Mouse (Mus musculus) kidney, embryonic 15.5 days (tissue): ENCODE results near the gene Lin7c. TPM values are rescaled to one million over a fixed set of nuclear protein-coding genes. Genes with fewer than 3 reads are reported as not detected.

Experiments
- ATAC-seq: fragments of 200-750 bp; cut with Nextera tagmentation; replicated peaks from 2 replicates; pipeline ENCODE4 v1.8.0; 2017; ENCODE audit warnings: moderate TSS enrichment; ENCODE audit not compliant: low FRiP score
- H3K27ac ChIP-seq: fragments of 300-500 bp; sonication (generic); 2 replicates; pipeline ENCODE4 v1.5.1; 2015; ENCODE audit warnings: mild to moderate bottlenecking, inconsistent platforms
- H3K27me3 ChIP-seq: fragments of 300-500 bp; sonication (generic); 2 replicates; pipeline ENCODE4 v1.6.1; 2015; ENCODE audit warnings: inconsistent platforms
- H3K36me3 ChIP-seq: fragments of 300-500 bp; sonication (generic); 2 replicates; pipeline ENCODE4 v1.6.1; 2015; ENCODE audit warnings: inconsistent platforms
- H3K4me1 ChIP-seq: fragments of 300-500 bp; sonication (generic); 2 replicates; pipeline ENCODE4 v1.6.1; 2015; ENCODE audit warnings: inconsistent platforms
- H3K4me2 ChIP-seq: fragments of 300-500 bp; sonication (generic); 2 replicates; pipeline ENCODE4 v1.6.1; 2015; ENCODE audit warnings: moderate library complexity, mild to moderate bottlenecking, inconsistent platforms
- H3K4me3 ChIP-seq: fragments of 300-500 bp; sonication (generic); replicated peaks from 2 replicates; pipeline ENCODE4 v1.5.1; 2015; ENCODE audit warnings: mild to moderate bottlenecking, inconsistent platforms
- H3K9ac ChIP-seq: fragments of 300-500 bp; sonication (generic); 2 replicates; pipeline ENCODE4 v1.6.1; 2015; ENCODE audit warnings: mild to moderate bottlenecking, inconsistent platforms
- H3K9me3 ChIP-seq: fragments of 300-500 bp; sonication (generic); replicated peaks from 2 replicates; pipeline ENCODE4 v1.6.1; 2016; ENCODE audit warnings: inconsistent platforms
- WGBS: fragments of 180-500 bp; shearing (Covaris S2); methylation state at CpG from one replicate; pipeline ENCODE4 v1.1.7; 2015; ENCODE audit warnings: mixed read lengths; 5-methylcytosine and 5-hydroxymethylcytosine counted together
- polyA plus RNA-seq: library from polyadenylated mRNA; unstranded; fragments of >200 nt; fragmentation: Nextera tagmentation; extraction: Ambion mirVana; gene quantifications from 2 replicates; pipeline ENCODE4 v1.2.1, GENCODE M21; 2015

The Lin7c gene
- polyA plus RNA-seq, 1 experiment from 2014 or later: 69.3 TPM

GRCm38 (mm10) chr2:109891031-109891430, 378 bp downstream of the Lin7c start:
- Histone ChIP-seq H3K36me3 (peaks cover 20% of the 10 kb centered on the region), H3K9ac (peak overlapping the region; percentile 83), H3K9me3 (0 out of 2 replicates have a peak, but pooled peaks cover 3% of the 10 kb centered on the region), H3K4me1 (peaks cover 14% of the 10 kb centered on the region), H3K4me3 (peak overlapping the region; percentile 84), H3K4me2 (peak overlapping the region; percentile 65), H3K27ac (peak overlapping the region; percentile 89), H3K27me3 (no peaks in the 10 kb centered on the region)
- ATAC-seq: peak; percentile 91
- under 1% methylated on average over 34 of the region's 34 CpGs for WGBS

DNA sequence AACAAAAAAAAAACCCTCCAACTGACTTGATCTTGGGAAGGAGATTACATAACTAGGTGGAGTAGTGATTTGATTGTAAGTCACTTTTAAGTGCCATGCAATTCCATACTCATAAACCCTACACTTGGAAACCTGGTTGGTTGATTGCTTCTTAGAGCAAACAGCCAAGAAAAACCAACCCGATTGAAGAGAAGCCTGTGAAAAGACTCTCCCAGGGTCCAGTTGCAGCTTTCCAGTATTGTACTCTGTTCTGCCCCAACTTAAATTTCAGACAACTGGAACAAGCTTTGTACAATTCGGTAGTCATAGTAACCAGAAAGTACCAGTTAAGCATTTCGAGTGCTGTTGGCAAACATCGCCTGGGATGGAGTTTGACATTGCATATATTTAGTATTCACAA, 818 bp downstream of the Lin7c start:
- peak overlapping the region; percentile 84 for H3K4me3 ChIP-seq
- peak overlapping the region; percentile 83 for H3K9ac ChIP-seq
- H3K4me2 ChIP-seq: peak overlapping the region; percentile 65
- no peaks in the 10 kb centered on the region for H3K27me3 ChIP-seq
- 0 out of 2 replicates have a peak, but pooled peaks cover 3% of the 10 kb centered on the region for H3K9me3 ChIP-seq
- H3K4me1 ChIP-seq: peaks cover 14% of the 10 kb centered on the region
- WGBS: 36% methylated on average over 4 of the region's 4 CpGs
- no peak for ATAC-seq
- H3K36me3 ChIP-seq: peaks cover 24% of the 10 kb centered on the region
- H3K27ac ChIP-seq: peak overlapping the region; percentile 89

DNA sequence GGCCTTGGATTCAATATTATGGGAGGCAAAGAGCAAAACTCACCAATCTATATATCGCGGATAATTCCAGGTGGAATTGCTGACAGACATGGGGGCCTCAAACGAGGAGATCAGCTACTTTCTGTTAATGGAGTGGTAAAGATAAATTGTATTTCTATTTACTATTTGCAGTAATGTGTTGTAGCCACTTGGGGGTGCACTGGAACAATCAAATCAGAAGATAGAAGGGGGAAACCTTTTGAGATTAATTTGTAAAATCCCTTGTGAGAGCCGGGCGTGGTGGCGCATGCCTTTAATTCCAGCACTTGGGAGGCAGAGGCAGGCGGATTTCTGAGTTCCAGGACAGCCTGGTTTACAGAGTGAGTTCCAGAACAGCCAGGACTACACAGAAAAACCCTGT, 5.7 kb downstream of the Lin7c start:
- Histone ChIP-seq H3K9me3 (no peaks in the 10 kb centered on the region), H3K4me1 (peaks cover 14% of the 10 kb centered on the region), H3K4me2 (no peak overlapping the region), H3K27me3 (no peaks in the 10 kb centered on the region), H3K27ac (no peak overlapping the region), H3K9ac (no peak overlapping the region), H3K36me3 (peaks cover 68% of the 10 kb centered on the region), H3K4me3 (no peak overlapping the region)
- WGBS: 86% methylated on average over 7 of the region's 7 CpGs
- no peak for ATAC-seq

DNA sequence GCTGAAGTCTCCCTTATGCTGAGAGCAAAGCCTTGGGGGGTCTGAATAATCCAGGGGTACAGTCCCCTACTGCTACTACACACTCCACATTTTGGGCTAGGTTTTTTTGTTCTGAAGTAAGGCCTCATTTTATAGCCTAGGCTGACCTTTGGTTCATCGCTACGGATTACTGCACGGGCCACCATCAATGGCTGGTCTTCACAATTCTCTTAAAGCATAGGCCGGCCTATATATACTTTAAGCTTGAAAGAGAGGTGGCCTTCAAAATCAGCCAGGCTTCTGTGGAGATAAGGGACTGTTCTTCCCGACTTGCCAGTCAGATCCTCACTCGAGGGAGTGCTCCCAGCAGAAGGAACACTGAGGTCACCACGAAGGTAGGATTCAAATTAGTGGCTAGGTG, 12.2 kb downstream of the Lin7c start:
- no peak overlapping the region for H3K4me3 ChIP-seq
- 79% methylated on average over 7 of the region's 7 CpGs for WGBS
- no peak overlapping the region for H3K4me2 ChIP-seq
- H3K27ac ChIP-seq: no peak overlapping the region
- H3K4me1 ChIP-seq: no peaks in the 10 kb centered on the region
- H3K9ac ChIP-seq: no peak overlapping the region
- no peak for ATAC-seq
- H3K27me3 ChIP-seq: no peaks in the 10 kb centered on the region
- H3K9me3 ChIP-seq: no peaks in the 10 kb centered on the region
- peaks cover 43% of the 10 kb centered on the region for H3K36me3 ChIP-seq

- H3K27me3 ChIP-seq: no peaks in the 10 kb centered on the region
- no peak overlapping the region for H3K27ac ChIP-seq
- ATAC-seq: peak; percentile 77
- no peaks in the 10 kb centered on the region for H3K9me3 ChIP-seq
- no peak overlapping the region for H3K9ac ChIP-seq
- no peak overlapping the region for H3K4me2 ChIP-seq
- no peak overlapping the region for H3K4me3 ChIP-seq
- H3K4me1 ChIP-seq: 0 out of 2 replicates have a peak, but pooled peaks cover 2% of the 10 kb centered on the region
- peaks cover 30% of the 10 kb centered on the region for H3K36me3 ChIP-seq
- WGBS: under 1% methylated on average over 7 of the region's 7 CpGs
Measured at GRCm38 (mm10) chr2:109904171-109904821, 13.6 kb downstream of the Lin7c start.

DNA sequence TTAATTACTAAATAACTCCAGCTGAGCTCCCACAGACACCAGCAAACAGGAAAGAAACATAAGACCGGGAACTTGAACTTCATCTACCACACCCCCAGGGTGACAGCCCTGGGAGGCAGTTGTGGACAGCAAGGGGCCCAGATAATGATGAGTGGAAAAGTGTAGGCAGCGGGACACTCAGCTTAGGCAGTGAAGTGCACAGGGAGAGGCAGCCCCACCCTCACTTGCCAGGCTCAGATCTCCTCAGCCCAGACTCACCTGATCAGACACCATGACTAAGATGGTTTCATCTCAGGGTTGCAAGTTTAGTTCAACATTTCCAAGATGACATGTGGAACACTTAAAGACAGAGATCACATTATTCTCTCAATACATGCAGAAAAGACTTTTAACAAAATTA, 18.5 kb downstream of the Lin7c start:
- Histone ChIP-seq H3K9me3 (no peaks in the 10 kb centered on the region), H3K27ac (no peak overlapping the region), H3K4me3 (no peak overlapping the region), H3K4me1 (0 out of 2 replicates have a peak, but pooled peaks cover 2% of the 10 kb centered on the region), H3K4me2 (no peak overlapping the region), H3K36me3 (no peaks in the 10 kb centered on the region), H3K9ac (no peak overlapping the region), H3K27me3 (no peaks in the 10 kb centered on the region)
- ATAC-seq: no peak
- WGBS: 62% methylated on average over 2 of the region's 2 CpGs

DNA sequence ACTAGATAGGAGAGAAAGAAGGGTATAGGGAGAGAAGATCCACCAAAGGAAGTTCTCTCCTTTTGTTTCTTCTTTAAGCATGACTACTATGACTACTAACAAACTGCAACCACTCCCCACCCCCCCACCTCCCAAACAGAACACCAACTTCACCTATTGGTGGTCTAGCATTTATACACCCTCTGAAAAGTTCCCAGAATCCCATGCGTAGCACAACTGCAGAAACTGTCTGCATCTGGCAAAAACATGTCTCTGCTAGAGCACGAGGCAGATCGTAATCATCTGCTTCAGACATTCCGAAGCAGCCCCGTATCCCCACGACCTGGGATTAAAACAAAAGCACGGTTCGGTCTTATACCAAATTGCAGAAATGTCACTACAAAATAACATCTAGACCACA, 21.6 kb downstream of the Lin7c start:
- no peaks in the 10 kb centered on the region for H3K36me3 ChIP-seq
- no peak overlapping the region for H3K27ac ChIP-seq
- H3K4me1 ChIP-seq: peaks cover 8% of the 10 kb centered on the region; the same call in 1 of the 2 replicates
- no peak overlapping the region for H3K4me3 ChIP-seq
- no peak overlapping the region for H3K9ac ChIP-seq
- WGBS: 94% methylated on average over 8 of the region's 8 CpGs
- H3K27me3 ChIP-seq: no peaks in the 10 kb centered on the region
- H3K9me3 ChIP-seq: no peaks in the 10 kb centered on the region
- H3K4me2 ChIP-seq: no peak overlapping the region
- no peak for ATAC-seq

DNA sequence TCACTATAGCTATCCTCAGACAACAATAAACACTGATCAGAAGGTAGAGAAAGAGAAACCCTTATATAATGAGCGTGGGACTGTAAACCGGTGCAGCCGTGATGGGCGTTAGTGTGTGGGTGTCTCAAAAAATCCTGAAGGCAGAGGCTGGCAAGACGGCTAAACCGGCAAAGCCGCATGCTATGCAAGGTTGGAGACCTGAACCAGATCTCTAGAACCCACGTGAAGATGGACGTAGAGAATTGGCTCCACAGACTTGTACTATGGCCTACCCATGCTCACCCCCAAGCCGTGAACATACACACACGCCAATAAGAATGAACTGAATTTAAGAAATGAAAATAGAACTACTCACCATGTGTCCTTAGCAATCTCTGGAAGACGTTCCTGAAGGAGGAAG, 22.1 kb downstream of the Lin7c start:
- H3K27me3 ChIP-seq: no peaks in the 10 kb centered on the region
- no peak overlapping the region for H3K4me3 ChIP-seq
- no peaks in the 10 kb centered on the region for H3K36me3 ChIP-seq
- no peak overlapping the region for H3K4me2 ChIP-seq
- no peak overlapping the region for H3K27ac ChIP-seq
- no peak for ATAC-seq
- no peaks in the 10 kb centered on the region for H3K9me3 ChIP-seq
- WGBS: 87% methylated on average over 12 of the region's 12 CpGs
- H3K4me1 ChIP-seq: peaks cover 8% of the 10 kb centered on the region; the same call in 1 of the 2 replicates
- H3K9ac ChIP-seq: no peak overlapping the region

DNA sequence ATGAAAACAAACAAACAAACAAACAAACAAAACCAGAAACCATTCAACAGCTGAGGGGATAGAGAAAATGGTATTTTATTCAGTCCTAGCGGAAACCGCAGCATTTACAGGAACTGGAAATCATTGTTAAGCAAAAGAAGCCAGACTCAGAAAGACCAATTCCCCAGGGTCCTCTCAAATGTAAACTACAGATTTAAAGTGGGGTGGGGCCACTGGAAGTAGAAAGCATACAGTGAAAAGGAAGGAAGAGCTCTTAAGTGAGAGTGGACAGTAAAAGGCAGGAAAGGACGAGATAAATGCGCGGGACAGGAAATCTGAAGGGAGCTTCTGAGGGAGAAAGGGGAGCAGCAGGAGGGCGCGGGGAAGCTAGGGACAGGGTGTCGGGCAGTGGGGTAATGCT, 22.6 kb downstream of the Lin7c start:
- no peak overlapping the region for H3K27ac ChIP-seq
- H3K9ac ChIP-seq: no peak overlapping the region
- no peaks in the 10 kb centered on the region for H3K27me3 ChIP-seq
- no peaks in the 10 kb centered on the region for H3K9me3 ChIP-seq
- H3K36me3 ChIP-seq: no peaks in the 10 kb centered on the region
- no peak for ATAC-seq
- no peak overlapping the region for H3K4me3 ChIP-seq
- H3K4me1 ChIP-seq: peaks cover 8% of the 10 kb centered on the region; the same call in 1 of the 2 replicates
- H3K4me2 ChIP-seq: no peak overlapping the region
- 79% methylated on average over 8 of the region's 8 CpGs for WGBS

- H3K27ac ChIP-seq: no peak overlapping the region
- ATAC-seq: no peak
Measured at GRCm38 (mm10) chr2:109914601-109915000, 23.9 kb downstream of the Lin7c start.

GRCm38 (mm10) chr2:109916782-109917495, 26.3 kb downstream of the Lin7c start:
- Histone ChIP-seq H3K27ac (peak overlapping the region; percentile 84), H3K4me3 (peak overlapping the region; percentile 86), H3K9ac (no peak overlapping the region), H3K4me1 (peaks cover 37% of the 10 kb centered on the region), H3K4me2 (peak overlapping the region; percentile 77), H3K36me3 (no peaks in the 10 kb centered on the region), H3K27me3 (no peaks in the 10 kb centered on the region), H3K9me3 (no peaks in the 10 kb centered on the region)
- peak; percentile 12 for ATAC-seq
- whole genome bisulfite sequencing: 4% methylated on average over 11 of the region's 11 CpGs

More at GRCm38 (mm10) chr2:109914601-109915000, 23.9 kb downstream of the Lin7c start:
- Histone ChIP-seq H3K9ac (no peak overlapping the region), H3K4me1 (peaks cover 16% of the 10 kb centered on the region), H3K4me2 (no peak overlapping the region), H3K27me3 (no peaks in the 10 kb centered on the region), H3K4me3 (no peak overlapping the region), H3K9me3 (no peaks in the 10 kb centered on the region), H3K36me3 (no peaks in the 10 kb centered on the region)
